Mouse (Mus musculus): ENCODE results near the gene AB124611. TPM values are rescaled to one million over a fixed set of nuclear protein-coding genes. Genes with fewer than 3 reads are reported as not detected.

AB124611 gene
- 10 to 100 TPM; 75.1 to 79.8 TPM for total RNA-seq (2023)

DNA sequence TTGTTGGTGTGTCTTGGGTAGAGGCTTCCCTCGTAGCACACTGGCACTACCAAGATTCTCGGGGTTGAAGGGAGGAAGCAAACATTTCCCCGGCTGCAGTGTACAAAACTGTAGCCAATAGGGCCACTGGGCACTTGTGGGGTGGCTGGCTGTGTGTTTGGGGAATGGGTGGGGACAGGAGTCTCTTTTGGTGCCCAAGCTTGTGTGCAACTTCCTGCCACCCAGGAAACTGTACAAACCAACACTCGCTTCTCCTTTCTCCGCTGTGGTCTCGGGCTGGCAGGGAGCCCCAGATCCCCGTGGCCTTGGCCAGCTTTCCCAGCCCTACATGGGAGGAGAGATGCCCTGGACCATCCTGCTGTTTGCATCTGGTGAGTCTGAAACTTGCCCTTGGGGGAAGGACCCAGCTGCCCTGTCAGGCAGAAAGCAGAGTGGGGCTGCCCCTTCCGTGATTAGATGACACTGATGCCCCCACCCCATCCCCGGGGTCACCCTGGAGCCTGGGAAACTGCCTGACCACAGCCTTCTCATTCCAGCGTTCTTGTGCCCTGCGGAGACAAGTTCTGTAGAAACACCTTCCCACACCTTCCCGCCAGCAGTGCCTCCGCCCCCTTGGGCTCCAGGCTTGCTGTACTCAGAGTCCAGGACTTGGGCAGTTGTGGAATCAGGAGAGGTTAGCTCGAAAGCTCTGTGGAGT is at the start of gene AB124611:
TSS of gene AB124611 (plus strand) at position 240 of the 697 bp plus-strand sequence.

DNA sequence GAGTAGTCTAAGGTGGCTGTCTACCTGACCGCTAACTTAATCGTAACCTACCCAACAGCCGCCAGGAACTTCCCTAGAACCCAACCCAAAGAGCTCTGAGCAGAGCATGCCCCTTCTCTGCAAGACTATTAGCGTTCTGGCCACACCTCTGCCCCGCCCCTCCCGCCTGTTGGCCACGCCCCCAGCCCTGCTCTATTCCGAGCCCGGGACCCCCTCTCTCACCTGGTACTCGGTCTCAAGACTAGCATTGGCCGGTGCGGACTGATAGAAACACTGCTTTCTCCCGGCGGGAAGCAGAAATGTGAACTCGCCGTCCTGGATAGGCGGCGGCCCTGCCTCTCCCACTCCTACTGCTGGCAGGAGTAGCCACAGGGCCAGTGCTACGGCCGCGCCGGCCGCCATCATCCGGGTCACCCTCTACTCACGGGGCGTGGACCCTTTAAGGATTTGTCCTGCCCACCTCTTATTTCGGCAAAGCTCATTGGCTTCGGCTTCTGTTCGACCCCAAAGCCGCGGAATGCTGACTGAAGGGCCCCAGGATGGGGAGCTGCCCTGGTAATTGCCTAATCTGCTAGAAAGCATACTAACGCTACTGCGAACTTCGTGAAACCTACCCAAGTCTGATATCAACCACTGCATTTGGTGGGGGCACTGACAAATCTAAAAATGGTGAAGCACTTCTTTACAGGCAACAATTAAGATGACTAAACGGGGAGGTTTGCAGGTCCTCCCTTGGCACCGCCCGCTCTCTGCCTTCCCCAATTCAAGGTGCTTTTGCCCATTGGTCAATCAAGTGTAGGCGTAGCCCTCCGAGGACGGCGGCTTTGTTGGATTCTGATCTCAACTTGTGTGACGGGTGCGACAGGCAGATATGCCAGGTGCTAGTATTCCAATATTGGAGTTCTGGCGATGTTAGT is 15.9 kb upstream of the AB124611 start, which contains the start of gene Tmed1:
TSS of gene Tmed1 (minus strand) at position 481 of the 917 bp plus-strand sequence.

GRCm38 (mm10) chr9:21546789-21547074 is 20.8 kb downstream of the AB124611 start, which contains the start of gene Carm1:
TSS of gene Carm1 (plus strand) at chr9:21546894.

DNA sequence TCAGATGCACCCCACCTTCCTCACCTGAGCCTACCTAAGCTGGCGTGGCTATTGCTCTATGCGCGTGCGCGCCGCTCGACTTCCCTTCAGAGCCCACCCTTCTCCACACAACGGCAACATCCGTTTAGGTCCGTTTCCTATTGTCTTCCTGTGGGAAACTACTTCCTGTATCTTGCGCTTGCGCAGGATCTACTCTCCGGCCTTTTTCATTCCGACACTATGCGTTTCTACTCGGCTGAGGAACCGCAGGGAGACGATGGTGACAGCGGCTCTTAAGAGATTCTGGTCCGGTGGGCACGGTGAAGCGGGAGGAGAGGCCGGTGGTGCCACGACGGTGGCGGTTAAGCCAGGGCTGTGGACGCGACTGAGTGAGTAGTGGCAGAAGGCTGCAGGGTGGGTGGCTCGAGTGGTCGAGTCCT is 66.7 kb downstream of the AB124611 start, which contains the start of the genes Timm29 and Yipf2:
TSS of gene Timm29 (plus strand) at position 20 of the 419 bp plus-strand sequence.
TSS of gene Yipf2 (minus strand) at position 126 of the 419 bp plus-strand sequence.

Other genes with a start within 250 kb of the AB124611 start
- 100 to 1,000 TPM; 142 to 150 TPM for gene Kri1, start 238.2 kb upstream of the AB124611 start, total RNA-seq (2023)
- gene Cdkn2d, start 234.8 kb upstream of the AB124611 start, total RNA-seq (2023), result 10 to 100 TPM; 48.2 to 56.3 TPM
- 1 to 10 TPM; 1.8 to 2.7 TPM for gene Ap1m2, start 213.8 kb upstream of the AB124611 start, total RNA-seq (2023)
- gene Slc44a2, start 205.5 kb upstream of the AB124611 start, total RNA-seq (2023), result 100 to 1,000 TPM; 379 to 394 TPM
- gene Ilf3, start 158.3 kb upstream of the AB124611 start, total RNA-seq (2023), result 100 to 1,000 TPM in 1 of 2 experiments, 10 to 100 TPM in 1; 99.5 to 106 TPM
- gene Qtrt1, start 114.3 kb upstream of the AB124611 start, total RNA-seq (2023), result 10 to 100 TPM; 68.8 to 72.1 TPM
- 100 to 1,000 TPM; 324 to 341 TPM for gene Dnm2, start 101.3 kb upstream of the AB124611 start, total RNA-seq (2023)
- 1 to 10 TPM; 2.0 to 3.1 TPM for gene Tmed1, start 15.9 kb upstream of the AB124611 start, total RNA-seq (2023)
- gene Carm1, start 20.7 kb downstream of the AB124611 start, total RNA-seq (2023), result 10 to 100 TPM; 58.8 to 59.2 TPM
- 10 to 100 TPM; 33.7 to 36.3 TPM for gene Timm29, start 66.5 kb downstream of the AB124611 start, total RNA-seq (2023)
- gene Yipf2, start 66.7 kb downstream of the AB124611 start, total RNA-seq (2023), result 10 to 100 TPM; 11.2 to 14.9 TPM
- 10 to 100 TPM; 91.5 to 92.0 TPM for gene Smarca4, start 90.0 kb downstream of the AB124611 start, total RNA-seq (2023)
- 10 to 100 TPM; 39.9 to 41.5 TPM for gene Ldlr, start 197.3 kb downstream of the AB124611 start, total RNA-seq (2023)
- gene Spc24, start 234.1 kb downstream of the AB124611 start, total RNA-seq (2023), result 1 to 10 TPM; 2.5 to 4.1 TPM

Data from T-cell, adult 66 days (primary cell).